Mouse (Mus musculus) stomach, embryonic 14.5 days (tissue): ENCODE results near the gene Serpina3b. TPM values are rescaled to one million over a fixed set of nuclear protein-coding genes. Genes with fewer than 3 reads are reported as not detected.

Experiments used
- ATAC-seq: fragments of 200-750 bp; cut with Nextera tagmentation; 2 replicates; pipeline ENCODE4 v1.8.0; 2017; ENCODE audit warnings: low read depth, moderate TSS enrichment; ENCODE audit not compliant: insufficient number of reproducible peaks, insufficient read depth, low FRiP score
- H3K27ac ChIP-seq: fragments of 300-500 bp; sonication (generic); 2 replicates; pipeline ENCODE4 v1.5.1; 2014; ENCODE audit warnings: mild to moderate bottlenecking, low read length, moderate library complexity, mixed read lengths
- H3K27me3 ChIP-seq: fragments of 300-500 bp; sonication (generic); 2 replicates; pipeline ENCODE4 v1.6.1; 2014; ENCODE audit warnings: low read length, control low read depth, mixed read lengths; ENCODE audit not compliant: control insufficient read depth, insufficient read depth
- H3K36me3 ChIP-seq: fragments of 300-500 bp; sonication (generic); 2 replicates; pipeline ENCODE4 v1.6.1; 2014; ENCODE audit warnings: mild to moderate bottlenecking, control low read depth, low read length, moderate library complexity, mixed read lengths; ENCODE audit not compliant: control insufficient read depth, insufficient read depth
- H3K4me1 ChIP-seq: fragments of 300-500 bp; sonication (generic); 2 replicates; pipeline ENCODE4 v1.6.1; 2014; ENCODE audit warnings: low read length, control low read depth, mixed read lengths; ENCODE audit not compliant: control insufficient read depth, insufficient read depth
- H3K4me2 ChIP-seq: fragments of 300-500 bp; sonication (generic); replicated peaks from 2 replicates; pipeline ENCODE4 v1.6.1; 2014; ENCODE audit warnings: low read depth, low read length, control low read depth
- H3K4me3 ChIP-seq: fragments of 300-500 bp; sonication (generic); 2 replicates; pipeline ENCODE4 v1.5.1; 2014; ENCODE audit warnings: low read depth, low read length, control low read depth
- H3K9ac ChIP-seq: fragments of 300-500 bp; sonication (generic); replicated peaks from 2 replicates; pipeline ENCODE4 v1.6.1; 2014; ENCODE audit warnings: low read depth, mild to moderate bottlenecking, control low read depth, low read length, moderate library complexity, mixed read lengths
- H3K9me3 ChIP-seq: fragments of 300-500 bp; sonication (generic); 2 replicates; pipeline ENCODE4 v1.6.1; 2016; ENCODE audit warnings: low read depth, low read length, control low read depth; ENCODE audit not compliant: control insufficient read depth
- WGBS: fragments of 180-500 bp; shearing (Covaris S2); extraction: QIAGEN DNeasy Blood & Tissue Kit; methylation state at CpG from one replicate; pipeline ENCODE4 v1.1.7; 2014; 5-methylcytosine and 5-hydroxymethylcytosine counted together
- polyA plus RNA-seq: library from polyadenylated mRNA; unstranded; fragments of >200 nt; fragmentation: Nextera tagmentation; extraction: Ambion mirVana; gene quantifications from 2 replicates; pipeline ENCODE4 v1.2.1, GENCODE M21; 2014

Serpina3b gene
- polyA plus RNA-seq, 1 experiment from 2014 or later: 0.19 TPM

GRCm38 (mm10) chr12:104123097-104123496, 4.7 kb upstream of the Serpina3b start:
- no peaks in the 10 kb centered on the region for H3K9me3 ChIP-seq
- no peak overlapping the region for H3K4me3 ChIP-seq
- H3K27me3 ChIP-seq: no peaks in the 10 kb centered on the region
- no peak overlapping the region for H3K27ac ChIP-seq
- H3K9ac ChIP-seq: no peak overlapping the region
- H3K36me3 ChIP-seq: no peaks in the 10 kb centered on the region
- no peak overlapping the region for H3K4me2 ChIP-seq
- WGBS: 91% methylated on average over 1 of the region's 1 CpGs
- no peak for ATAC-seq
- no peaks in the 10 kb centered on the region for H3K4me1 ChIP-seq

- 71% methylated on average over 2 of the region's 2 CpGs for WGBS
- no peak overlapping the region for H3K9ac ChIP-seq
- no peaks in the 10 kb centered on the region for H3K4me1 ChIP-seq
- no peak overlapping the region for H3K4me3 ChIP-seq
- ATAC-seq: no peak
- no peaks in the 10 kb centered on the region for H3K27me3 ChIP-seq
- H3K36me3 ChIP-seq: no peaks in the 10 kb centered on the region
- H3K27ac ChIP-seq: no peak overlapping the region
- H3K4me2 ChIP-seq: no peak overlapping the region
- H3K9me3 ChIP-seq: no peaks in the 10 kb centered on the region
Observed at GRCm38 (mm10) chr12:104123996-104124395, 3.8 kb upstream of the Serpina3b start.

GRCm38 (mm10) chr12:104125021-104125560, 2.7 kb upstream of the Serpina3b start:
- 80% methylated on average over 5 of the region's 5 CpGs for WGBS

GRCm38 (mm10) chr12:104131041-104131440, 3.2 kb downstream of the Serpina3b start:
- no peaks in the 10 kb centered on the region for H3K9me3 ChIP-seq
- no peak overlapping the region for H3K9ac ChIP-seq
- no peaks in the 10 kb centered on the region for H3K27me3 ChIP-seq
- H3K36me3 ChIP-seq: no peaks in the 10 kb centered on the region
- ATAC-seq: no peak
- no peak overlapping the region for H3K4me3 ChIP-seq
- H3K4me1 ChIP-seq: no peaks in the 10 kb centered on the region
- no peak overlapping the region for H3K27ac ChIP-seq
- H3K4me2 ChIP-seq: no peak overlapping the region

More at GRCm38 (mm10) chr12:104125021-104125560, 2.7 kb upstream of the Serpina3b start:
- Histone ChIP-seq H3K27me3 (no peaks in the 10 kb centered on the region), H3K4me3 (no peak overlapping the region), H3K4me1 (no peaks in the 10 kb centered on the region), H3K4me2 (no peak overlapping the region), H3K9me3 (no peaks in the 10 kb centered on the region), H3K27ac (no peak overlapping the region), H3K9ac (no peak overlapping the region), H3K36me3 (no peaks in the 10 kb centered on the region)
- ATAC-seq: no peak

- Histone ChIP-seq H3K9ac (no peak overlapping the region), H3K4me3 (no peak overlapping the region), H3K36me3 (no peaks in the 10 kb centered on the region), H3K27ac (no peak overlapping the region), H3K27me3 (no peaks in the 10 kb centered on the region), H3K4me2 (no peak overlapping the region), H3K9me3 (no peaks in the 10 kb centered on the region), H3K4me1 (no peaks in the 10 kb centered on the region)
- WGBS: 82% methylated on average over 2 of the region's 2 CpGs
- no peak for ATAC-seq
Observed at GRCm38 (mm10) chr12:104138216-104138615, 10.4 kb downstream of the Serpina3b start.

- Histone ChIP-seq H3K4me2 (no peak overlapping the region), H3K4me1 (no peaks in the 10 kb centered on the region), H3K36me3 (no peaks in the 10 kb centered on the region), H3K9ac (no peak overlapping the region), H3K9me3 (no peaks in the 10 kb centered on the region), H3K4me3 (no peak overlapping the region), H3K27me3 (no peaks in the 10 kb centered on the region), H3K27ac (no peak overlapping the region)
- no peak for ATAC-seq
- 94% methylated on average over 4 of the region's 4 CpGs for WGBS
Observed at GRCm38 (mm10) chr12:104140543-104141103, 12.8 kb downstream of the Serpina3b start.

- Histone ChIP-seq H3K4me1 (no peaks in the 10 kb centered on the region), H3K4me2 (no peak overlapping the region), H3K27ac (no peak overlapping the region), H3K9ac (no peak overlapping the region), H3K9me3 (no peaks in the 10 kb centered on the region), H3K4me3 (no peak overlapping the region), H3K27me3 (no peaks in the 10 kb centered on the region), H3K36me3 (no peaks in the 10 kb centered on the region)
- WGBS: 92% methylated on average over 1 of the region's 1 CpGs
- ATAC-seq: no peak
Observed at GRCm38 (mm10) chr12:104141506-104141905, 13.7 kb downstream of the Serpina3b start.

- ATAC-seq: no peak
- 53% methylated on average over 1 of the region's 1 CpGs for WGBS
- no peak overlapping the region for H3K9ac ChIP-seq
- H3K27me3 ChIP-seq: no peaks in the 10 kb centered on the region
- H3K4me1 ChIP-seq: no peaks in the 10 kb centered on the region
- H3K36me3 ChIP-seq: no peaks in the 10 kb centered on the region
- H3K9me3 ChIP-seq: no peaks in the 10 kb centered on the region
- no peak overlapping the region for H3K27ac ChIP-seq
- H3K4me3 ChIP-seq: no peak overlapping the region
- no peak overlapping the region for H3K4me2 ChIP-seq
Observed at GRCm38 (mm10) chr12:104142427-104142826, 14.6 kb downstream of the Serpina3b start.

GRCm38 (mm10) chr12:104143286-104143685, 15.5 kb downstream of the Serpina3b start:
- Histone ChIP-seq H3K9me3 (no peaks in the 10 kb centered on the region), H3K4me2 (no peak overlapping the region), H3K27ac (no peak overlapping the region), H3K36me3 (no peaks in the 10 kb centered on the region), H3K27me3 (no peaks in the 10 kb centered on the region), H3K4me3 (no peak overlapping the region), H3K9ac (no peak overlapping the region), H3K4me1 (no peaks in the 10 kb centered on the region)
- ATAC-seq: no peak
- 67% methylated on average over 1 of the region's 1 CpGs for WGBS
